Mouse (Mus musculus): ENCODE data around the gene B9d2.
A peak's percentile ranks its signal among the peaks of the same experiment; 100 is the strongest.

Gene B9d2

DNA sequence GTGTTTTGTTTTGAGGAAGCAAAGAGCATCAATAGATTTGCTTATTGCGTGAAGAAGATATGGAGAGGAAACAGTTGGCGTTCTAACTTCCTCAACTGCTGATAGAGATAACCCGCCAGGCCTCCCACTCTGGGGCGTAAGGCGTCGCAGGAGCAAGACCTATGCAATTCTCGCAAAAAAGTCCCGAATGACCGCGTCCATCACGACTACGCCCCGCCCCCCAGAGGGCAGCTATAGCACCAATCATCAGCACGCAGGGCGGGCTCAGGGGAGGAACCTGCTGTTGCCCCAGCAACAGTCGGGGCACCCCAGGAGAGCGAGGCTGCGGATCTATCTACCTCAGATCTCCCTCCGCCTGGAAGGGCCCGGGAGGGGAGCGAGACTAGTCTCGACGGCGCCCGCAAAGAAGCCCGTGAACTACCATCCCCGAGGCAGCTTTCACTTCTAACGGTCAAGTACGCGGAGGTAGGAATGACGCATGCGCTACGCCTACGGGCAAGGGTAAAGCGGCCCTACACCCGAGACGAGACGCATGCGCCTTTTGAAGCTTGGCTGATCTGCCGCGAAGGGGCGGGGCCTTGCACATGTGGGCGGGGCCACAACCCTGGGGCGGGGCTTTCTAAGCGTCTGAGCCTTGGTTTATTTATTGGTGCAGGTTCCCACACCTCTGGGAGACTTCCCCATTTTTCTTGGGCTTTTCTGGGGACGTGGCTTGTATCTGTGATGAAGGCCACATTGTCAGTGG is at the start of gene B9d2:
Gene B9d2, plus strand, starts transcription at position 267 of the 745 bp plus-strand sequence.
- DNase-seq (ENCODE audit: low spot score): peak; percentile 88

DNA sequence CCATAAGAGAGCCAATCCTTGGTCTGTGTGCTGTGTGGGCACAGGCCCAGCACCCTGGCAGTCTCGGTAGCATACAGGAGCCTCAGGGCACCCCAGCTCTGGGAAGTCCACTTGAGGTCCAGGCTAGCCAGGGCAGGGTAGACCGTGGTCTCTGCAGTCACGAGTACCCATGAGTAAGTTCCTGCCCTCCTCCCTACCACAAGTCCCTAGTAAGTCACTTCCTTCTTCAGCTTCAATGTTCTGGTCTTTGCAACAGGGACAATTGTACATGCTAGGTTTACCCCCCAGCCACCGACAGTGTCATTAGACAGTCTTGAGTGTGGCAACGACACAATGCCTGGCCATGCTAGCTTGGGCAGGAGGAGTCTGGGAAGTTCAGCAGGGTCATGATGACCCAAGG is 47.9 kb upstream of the B9d2 start:
- no peak for DNase-seq (ENCODE audit: low spot score)

DNA sequence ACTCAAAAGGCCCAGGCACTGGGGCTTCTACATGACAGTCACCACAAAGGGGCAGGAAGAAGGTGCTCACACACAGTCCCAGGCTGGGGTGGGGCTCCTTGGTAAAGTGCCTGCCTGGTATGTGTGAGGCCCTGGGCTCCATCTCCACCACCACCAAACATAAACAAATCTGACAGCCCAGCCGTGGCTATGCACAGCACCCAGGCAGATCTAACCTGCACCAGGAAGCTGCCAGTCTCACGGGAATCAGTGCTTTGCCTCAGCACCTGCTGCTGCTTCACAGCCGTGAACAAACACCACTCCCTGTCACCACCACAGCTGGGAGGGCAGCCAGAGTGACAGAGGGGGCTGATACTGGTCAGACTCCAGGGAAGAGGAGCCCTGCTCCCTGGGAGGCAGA is 44.2 kb upstream of the B9d2 start:
- no peak for DNase-seq (ENCODE audit: low spot score)

DNA sequence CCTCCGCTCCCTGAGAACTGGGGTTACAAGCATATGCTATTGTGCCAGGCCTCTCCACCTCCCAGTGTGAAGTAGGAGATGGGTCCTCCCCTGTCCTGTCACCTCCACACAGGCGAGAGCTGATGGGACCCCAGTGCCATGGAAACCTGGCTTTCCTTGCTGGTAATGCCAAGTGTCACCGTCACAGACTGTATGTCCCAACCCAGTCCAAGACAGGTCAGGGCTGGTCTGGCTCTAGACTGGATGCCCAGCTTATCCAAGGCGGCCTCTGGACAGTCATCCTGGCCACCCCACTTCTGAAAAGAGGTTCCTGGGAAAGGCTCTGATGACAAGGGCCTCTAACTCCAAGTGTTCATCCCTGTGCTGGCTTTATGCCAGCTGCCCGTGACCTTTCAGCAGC is 43.5 kb upstream of the B9d2 start:
- no peak for DNase-seq (ENCODE audit: low spot score)

DNA sequence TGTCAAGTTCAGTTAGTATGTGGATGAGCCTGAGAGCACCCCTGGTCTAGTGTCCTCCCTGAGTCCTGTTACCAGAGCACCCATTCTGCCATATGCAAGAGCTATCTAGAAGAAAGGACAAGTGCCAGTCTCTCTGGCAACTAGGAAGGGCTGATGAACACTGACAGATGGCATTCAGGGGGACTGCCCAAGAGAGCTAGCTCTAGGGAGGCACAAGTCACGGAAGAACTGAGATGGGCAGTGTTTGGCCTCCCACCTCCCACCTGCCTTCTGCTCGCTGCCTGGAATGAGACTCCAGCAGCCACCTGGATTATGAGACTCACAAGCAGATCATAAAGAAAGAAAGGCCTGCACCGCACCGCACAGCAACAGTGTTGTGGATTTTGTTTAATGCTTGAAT is 40.8 kb upstream of the B9d2 start:
- no peak for DNase-seq (ENCODE audit: low spot score)

DNA sequence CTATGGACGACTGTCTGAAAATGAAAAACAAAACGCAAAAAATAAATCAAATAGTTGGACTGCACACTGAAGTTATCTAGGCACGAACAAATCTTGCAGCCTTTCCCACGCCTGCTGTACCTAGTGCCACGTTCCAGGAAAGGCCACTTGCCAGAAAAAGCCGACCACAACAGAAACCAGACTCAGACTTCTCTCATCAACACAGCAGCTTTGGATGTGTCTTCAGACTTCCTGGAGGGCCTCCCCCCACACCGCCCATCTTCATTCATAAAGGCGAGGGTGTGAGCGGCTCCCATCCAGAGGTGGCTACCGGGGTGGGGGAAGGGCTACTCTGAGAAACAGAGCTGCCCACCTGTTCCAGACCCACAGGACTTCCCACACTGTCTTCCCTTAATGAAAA is 36.4 kb upstream of the B9d2 start:
- DNase-seq (ENCODE audit: low spot score): no peak

DNA sequence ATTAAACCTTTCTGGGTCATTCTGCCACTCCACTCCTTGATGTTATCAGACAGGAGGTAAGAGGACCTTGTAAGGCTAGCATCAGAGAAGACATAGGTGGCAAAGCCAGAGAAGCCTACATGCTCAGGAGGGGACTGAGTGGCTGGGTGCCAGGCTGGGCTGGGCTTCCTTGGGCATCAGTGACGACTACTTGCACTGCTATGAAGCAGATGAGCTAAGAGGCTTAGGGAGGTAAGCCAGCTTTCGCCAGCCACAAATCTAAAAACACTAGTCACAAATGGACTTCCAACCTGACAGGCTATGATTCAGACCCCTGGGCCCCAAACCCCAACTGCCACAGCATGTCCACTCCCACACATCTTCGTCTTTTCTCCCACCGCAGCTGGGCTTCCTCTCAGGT is 35.9 kb upstream of the B9d2 start:
- no peak for DNase-seq (ENCODE audit: low spot score)

DNA sequence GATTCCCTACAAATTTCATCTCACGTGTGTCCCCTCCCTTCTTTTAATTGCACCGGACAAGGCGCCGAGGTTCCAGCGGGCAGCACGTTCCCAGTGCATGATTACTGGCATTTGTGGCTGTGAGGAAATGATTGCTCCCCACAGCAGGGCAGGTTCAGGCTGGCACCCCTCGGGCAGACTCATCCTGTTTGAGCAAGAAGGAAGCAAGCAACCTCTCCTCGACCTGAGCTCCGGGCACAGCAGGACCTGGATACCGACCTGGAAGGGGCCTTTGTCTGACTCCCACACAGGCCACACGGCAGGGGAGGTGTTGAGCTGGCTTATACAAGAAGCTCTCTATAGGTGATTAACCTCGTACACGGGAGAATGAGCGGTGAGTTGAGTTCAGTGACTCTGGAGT is 35.5 kb upstream of the B9d2 start:
- DNase-seq (ENCODE audit: low spot score): no peak

DNA sequence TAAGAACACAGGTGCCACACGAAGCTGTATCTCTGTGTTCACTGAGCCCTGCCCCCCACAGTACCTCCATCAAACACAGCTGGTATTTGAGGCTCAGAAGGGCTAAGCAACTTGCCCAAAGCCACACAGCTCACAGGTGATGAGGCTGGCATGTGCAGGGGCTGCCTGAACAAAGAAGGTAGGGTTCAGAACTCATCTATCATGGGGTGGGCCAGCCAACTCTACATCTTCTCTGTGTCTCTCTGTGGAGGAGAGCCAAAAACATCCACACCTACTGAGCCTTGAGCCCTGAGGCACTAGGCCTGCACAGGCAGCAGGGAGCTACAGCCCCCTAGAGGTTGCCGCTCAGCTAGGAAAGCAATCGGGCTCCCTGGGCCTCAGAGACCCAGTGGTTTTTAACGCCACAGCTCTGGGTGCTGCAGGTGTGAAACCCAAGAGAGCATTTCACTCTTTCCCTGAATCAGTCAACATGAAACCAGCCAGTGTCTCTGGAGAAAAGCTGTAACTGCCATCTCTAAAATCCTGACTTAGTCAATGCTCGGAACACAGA is 32.9 kb upstream of the B9d2 start:
- no peak for DNase-seq (ENCODE audit: low spot score)

DNA sequence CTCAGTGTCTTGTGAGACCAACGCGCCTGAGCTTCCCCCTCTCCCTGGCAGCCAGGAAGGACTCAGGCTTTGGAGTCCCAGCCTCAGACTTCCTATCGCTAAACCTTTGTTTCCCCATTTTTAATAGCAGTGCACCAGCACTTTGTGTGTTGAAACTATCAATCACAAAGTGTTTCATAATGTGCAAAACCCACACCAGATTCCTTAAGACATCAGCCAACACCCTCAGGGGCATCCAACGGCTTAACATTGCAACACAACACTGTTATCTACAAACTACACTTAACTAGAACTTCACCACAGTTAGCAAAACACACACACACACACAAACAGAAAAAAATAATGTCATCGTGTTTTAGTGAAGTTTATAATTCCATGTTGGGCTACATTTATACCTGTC is 30.7 kb upstream of the B9d2 start:
- no peak for DNase-seq (ENCODE audit: low spot score)

DNA sequence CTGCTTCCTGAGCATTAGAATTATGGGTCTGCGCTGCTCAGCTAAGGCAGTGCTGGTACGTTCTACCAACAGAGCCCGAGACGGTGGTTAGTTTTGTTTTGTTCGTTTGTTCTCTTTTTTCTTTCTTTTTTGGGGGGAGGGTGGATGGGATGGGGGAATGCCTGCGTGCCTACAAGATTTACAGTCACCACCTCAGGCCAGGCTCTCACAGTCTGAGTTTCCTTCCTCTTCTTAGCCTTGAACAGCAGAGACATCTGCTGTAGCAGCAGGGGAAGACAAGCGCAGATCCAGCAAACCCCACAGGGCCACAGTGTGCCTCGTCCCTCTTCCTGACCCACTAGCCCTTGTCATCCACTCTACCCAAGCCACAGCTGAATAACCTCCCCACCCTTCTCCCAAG is 29.3 kb upstream of the B9d2 start:
- no peak for DNase-seq (ENCODE audit: low spot score)

DNA sequence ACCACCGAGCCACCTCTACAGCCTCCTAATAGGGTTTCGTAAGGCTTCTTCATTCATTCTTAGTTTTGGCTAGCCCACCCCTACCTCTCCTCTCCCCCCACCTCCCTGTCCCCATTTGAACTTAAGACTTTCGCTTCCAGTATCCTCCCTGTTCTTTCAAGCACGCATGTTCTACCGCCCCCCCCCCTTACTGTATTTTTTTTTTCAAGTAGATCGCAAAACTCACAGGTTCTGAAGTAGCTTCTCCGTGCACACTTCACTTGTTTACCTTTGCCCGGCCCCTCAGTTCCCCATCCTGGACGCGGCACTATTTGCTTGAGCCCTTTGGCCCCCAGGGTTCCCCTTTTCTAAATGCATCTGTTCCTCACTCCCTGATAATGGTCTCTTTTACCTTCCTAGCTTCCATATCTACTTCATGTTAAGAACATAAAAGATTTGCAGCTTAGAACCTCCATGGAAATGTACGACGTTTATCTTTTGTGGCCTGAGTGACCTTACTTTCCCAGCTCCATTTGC is 28.3 kb upstream of the B9d2 start:
- DNase-seq (ENCODE audit: low spot score): no peak

DNA sequence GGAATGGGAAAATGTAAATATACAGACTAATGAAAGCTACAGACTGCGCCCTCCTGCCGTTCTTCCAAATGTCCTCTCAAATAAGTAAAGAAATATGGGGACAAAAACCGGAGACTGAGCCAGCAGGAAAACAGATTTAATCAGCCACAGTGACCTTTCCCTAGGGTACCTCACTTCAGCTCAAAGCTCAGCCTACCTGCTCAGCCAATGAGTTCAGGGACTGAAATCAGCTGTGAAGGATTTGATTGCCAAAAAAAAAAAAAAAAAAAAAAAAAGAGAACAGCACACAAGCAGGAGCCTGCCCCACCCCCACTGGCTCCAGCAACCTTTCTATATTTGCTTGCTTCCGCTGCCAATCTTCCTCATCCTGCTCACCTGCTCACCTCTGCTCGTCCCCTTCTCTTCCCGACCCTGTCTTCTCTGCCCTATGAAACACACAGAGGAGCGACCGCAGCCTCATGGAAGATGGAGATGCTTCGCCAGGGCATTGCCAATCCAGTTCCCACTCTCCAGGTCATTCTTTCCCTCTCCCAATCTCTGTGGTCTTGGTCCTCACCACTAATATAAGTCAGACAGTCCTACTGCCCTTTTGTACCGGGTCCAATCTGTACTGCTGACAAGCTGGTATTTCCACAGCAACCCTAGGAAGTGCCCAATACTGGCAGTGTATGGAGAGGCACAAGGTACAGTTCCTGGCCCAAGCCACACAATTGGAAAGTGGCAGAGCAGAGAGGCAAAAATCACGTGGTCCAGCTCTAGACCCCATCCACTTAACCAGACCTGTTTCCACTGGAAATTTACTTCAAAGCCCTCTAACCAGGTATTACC is 24.8 kb upstream of the B9d2 start:
- no peak for DNase-seq (ENCODE audit: low spot score)

DNA sequence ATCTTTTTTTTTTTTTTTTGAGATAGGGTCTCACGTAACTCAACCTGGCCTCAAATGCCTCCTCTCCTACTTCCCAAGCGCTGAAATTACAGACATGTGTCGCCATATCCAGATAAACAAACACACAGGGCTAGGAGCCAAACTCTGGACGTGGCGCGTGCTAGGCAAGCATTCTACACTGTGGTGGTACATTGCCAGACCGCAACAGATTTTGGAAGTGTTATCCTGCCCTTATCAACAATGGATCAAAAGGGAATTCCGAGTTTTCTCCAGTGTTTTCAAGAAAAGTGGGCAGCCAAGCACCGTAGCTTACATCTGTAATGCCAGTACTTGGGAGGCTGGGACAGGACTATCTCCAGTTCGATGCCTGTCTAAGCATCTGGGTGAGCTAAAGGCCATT is 22.8 kb upstream of the B9d2 start:
- no peak for DNase-seq (ENCODE audit: low spot score)

DNA sequence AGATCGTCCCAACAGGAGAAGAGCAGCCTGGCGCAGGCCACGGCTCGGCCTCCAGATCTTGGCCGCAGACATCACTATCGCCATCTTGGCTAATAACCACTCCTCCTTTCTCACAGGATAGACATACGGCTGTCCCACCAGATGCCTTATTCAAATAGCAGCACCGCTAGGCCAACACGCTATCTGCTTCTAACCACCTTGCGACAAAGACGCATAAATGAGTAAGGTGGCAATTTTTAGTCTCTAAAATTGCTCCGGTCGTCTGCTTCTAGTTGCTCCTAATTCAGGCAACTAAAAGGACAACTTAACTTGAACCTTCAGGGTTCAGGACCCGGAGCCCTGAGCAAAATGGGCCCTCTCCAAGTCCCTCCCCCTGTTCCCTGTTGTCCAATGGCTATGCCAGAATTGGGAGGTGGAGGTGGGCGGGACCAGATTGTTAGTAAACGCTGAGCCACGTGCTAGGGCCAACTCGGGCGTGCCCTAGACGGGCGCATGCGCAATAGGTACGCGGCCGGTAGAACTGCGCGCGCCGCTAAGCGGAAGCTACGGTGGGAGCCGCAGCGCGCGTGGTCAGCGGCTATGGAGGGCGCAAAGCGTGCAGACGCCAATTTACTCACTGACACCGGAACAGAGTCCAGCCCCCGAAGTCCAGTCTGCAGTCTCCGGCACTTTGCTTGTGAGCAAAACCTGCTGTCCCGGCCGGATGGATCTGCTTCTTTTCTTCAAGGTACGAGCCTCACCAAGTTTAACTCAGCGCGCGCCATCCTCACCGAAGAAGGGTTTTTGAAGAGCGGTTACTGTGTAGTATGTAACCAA is 21.7 kb upstream of the B9d2 start, which contains the start of the genes Bckdha and Exosc5:
Gene Bckdha, minus strand, starts transcription at position 325 of the 816 bp plus-strand sequence.
Gene Exosc5, plus strand, starts transcription at position 508 of the 816 bp plus-strand sequence.
- peak; percentile 99 for DNase-seq (ENCODE audit: low spot score)

DNA sequence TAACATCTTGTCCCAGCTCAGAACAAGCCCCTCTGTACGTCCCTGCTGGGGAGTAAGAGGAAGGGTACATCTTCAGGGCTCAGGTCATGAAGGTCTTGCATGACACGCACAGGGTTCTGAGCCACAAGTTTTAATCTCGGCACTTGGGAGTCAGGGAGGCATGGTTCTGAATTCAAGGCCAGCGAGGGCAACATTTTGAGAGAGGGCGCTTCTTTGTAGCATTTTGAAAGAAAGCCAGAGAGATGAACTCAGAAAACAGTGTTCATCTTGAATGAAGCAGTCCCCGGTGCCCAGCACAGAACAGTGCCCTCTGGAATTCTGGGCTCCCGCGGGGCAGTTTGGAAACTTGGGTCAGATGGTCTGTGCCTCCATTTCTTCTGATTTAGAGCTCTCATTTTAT is 14.2 kb upstream of the B9d2 start:
- no peak for DNase-seq (ENCODE audit: low spot score)

DNA sequence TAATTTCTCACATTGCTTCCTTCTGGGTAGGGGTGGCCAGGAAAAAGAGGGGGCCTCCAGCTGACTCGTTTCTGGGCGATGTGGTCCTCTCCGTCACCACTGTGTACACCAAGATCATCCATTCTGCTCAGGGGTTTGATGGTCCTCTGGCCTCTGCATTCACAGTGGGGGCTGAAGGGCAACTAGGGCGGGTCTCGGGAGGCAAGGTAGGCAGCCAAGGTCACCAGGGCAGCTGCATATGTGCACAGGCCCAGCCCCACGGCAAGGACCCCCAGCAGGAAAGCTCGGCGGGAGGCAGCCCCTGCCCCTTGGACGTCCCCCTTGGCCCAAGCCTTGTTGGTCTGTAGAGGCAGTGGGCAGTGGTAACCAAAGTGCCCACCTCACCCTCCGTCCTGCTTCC is 11.4 kb upstream of the B9d2 start:
- no peak for DNase-seq (ENCODE audit: low spot score)

DNA sequence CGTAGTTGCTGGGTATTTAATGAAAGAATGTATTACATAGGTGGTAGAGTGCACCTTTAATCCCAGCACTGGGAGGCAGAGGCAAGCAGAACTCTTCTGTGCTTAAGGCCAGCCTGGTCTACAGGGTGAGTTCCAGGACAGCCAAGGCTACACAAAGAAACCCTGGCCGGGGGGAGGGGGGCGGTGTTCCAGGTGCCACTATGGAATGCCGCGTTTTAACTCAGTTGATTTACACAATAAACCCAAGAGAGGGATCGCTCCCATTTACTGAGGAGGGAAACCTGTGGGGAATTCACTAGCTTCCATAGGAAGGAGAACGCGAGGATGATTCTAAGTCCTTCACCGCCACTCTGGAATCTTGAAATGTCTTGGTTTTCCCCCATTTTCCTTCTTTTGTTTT is 10.9 kb upstream of the B9d2 start:
- no peak for DNase-seq (ENCODE audit: low spot score)

DNA sequence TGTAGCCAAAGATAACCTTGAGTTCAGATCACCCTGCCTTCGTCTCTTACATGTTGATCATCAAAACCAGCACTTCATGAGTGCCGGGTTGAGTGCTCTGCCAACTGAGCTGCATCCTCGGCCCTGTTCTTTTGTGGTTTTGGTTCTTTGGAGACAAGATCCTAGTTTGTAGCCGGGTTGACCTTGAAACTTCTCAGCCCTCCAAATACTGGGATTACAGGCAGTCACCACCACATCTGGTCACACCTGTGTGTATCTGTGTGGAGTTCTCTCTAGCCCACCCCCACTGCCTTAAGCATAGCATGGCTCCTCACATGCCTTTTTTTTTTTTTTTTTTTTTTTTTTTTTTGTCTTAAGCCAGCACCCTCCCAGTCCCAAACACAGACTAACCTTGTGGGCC is 10.5 kb upstream of the B9d2 start:
- DNase-seq (ENCODE audit: low spot score): no peak

DNA sequence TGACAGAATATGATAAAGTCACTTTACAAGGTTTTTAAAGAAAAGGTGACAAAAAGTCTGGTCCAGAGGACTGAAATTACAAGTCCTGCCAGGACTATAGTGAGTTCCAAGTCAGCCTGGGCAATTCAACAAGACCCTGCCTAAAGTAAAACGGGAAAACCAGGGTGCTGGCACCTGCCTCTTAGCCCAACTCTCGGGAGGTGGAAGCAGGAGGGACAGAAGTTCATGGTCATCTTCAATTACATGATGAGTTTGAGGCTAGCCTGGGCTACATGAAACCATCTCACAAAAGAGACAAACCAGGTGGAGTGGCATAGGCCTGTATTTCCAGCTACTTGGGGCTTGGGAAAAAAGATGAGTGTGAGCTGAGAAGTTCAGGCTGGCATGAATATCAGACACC is 8.9 kb upstream of the B9d2 start:
- DNase-seq (ENCODE audit: low spot score): no peak

DNA sequence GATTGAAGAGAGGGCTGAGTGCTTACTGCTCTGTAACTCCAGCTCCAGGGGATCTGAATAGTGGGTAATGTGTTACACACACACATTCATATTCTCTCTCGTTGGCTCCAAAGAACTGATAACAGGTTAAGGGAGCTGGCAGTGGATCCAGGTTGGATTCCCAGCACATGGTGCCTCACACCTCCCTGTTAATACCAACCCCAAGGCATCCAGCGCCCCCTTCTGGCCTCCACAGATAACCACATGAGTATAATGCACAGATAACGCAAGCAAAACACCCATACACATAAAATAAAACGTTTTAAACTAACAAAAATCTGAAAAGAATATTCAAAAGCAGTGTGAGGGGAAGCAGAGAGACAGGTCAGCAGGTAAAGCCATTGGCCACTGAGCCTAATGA is 8.1 kb upstream of the B9d2 start:
- no peak for DNase-seq (ENCODE audit: low spot score)

DNA sequence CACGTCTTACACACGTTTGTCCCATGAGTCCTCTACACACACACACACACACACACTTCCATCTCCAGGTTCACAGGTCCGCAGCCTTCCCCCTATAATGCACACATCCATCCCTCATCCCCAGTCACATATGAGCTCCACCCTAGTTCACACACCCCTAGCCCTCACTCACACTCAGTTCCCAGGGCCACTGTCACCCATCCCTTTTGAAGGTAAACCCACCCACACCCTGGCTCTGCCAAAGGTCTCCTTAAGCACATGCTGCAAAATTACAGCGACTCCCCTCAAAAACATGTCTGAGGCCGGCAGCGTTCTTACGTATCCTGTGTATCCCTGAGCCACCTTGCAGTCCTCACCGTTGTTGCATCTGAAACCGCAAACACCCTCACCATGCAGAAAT is 6.3 kb upstream of the B9d2 start:
- DNase-seq (ENCODE audit: low spot score): no peak
